Mouse (Mus musculus) macrophage (primary cell): ENCODE measurements around the gene Otos. TPM values are rescaled to one million over a fixed set of nuclear protein-coding genes. Genes with fewer than 3 reads are reported as not detected.

Experiments
- H3K27ac ChIP-seq: fragments of 350-480 bp; formaldehyde crosslinking; 2 replicates; pipeline ENCODE4 v1.9.0; 2021
- H3K36me3 ChIP-seq: fragments of 350-480 bp; formaldehyde crosslinking; 2 replicates; pipeline ENCODE4 v1.9.0; 2021; ENCODE audit errors: inconsistent target
- H3K4me3 ChIP-seq: fragments of 350-480 bp; formaldehyde crosslinking; 2 replicates; pipeline ENCODE4 v1.9.0; 2021; ENCODE audit errors: inconsistent target
- H3K79me2 ChIP-seq: fragments of 350-480 bp; formaldehyde crosslinking; 2 replicates; pipeline ENCODE4 v1.9.0; 2021; ENCODE audit errors: inconsistent target
- WGBS: methylation state at CpG from one replicate; pipeline ENCODE4 v1.1.7; 2026; ENCODE audit warnings: inconsistent platforms; ENCODE audit not compliant: missing documents; 5-methylcytosine and 5-hydroxymethylcytosine counted together
- polyA plus RNA-seq: library from polyadenylated mRNA; stranded (reverse); fragments of 250-400 nt; gene quantifications from 3 replicates; pipeline ENCODE4 v1.2.4, GENCODE M21; 2018; ENCODE audit warnings: inconsistent platforms

Otos gene
- polyA plus RNA-seq, 1 experiment from 2014 or later = not detected

DNA sequence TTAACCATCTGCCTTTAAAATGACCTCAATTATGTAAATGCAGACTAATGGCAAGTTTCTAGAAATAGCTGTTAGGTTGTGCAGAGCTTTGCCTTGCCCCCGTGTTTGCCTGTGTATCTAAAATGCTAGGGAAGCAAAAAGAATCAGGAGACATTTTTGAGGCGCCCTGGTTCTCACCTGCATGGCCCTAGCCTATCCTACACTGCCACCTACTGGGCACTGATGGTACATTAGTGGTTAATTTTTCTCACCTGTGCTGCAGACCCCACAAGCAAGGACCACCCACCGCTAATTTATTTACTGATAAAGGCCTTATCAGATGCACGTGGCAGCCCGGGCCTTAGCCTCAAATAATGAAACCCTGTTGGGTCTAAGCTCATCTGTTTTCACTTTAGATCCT, 37.6 kb downstream of the Otos start:
- H3K36me3 ChIP-seq = no peaks in the 10 kb centered on the region

DNA sequence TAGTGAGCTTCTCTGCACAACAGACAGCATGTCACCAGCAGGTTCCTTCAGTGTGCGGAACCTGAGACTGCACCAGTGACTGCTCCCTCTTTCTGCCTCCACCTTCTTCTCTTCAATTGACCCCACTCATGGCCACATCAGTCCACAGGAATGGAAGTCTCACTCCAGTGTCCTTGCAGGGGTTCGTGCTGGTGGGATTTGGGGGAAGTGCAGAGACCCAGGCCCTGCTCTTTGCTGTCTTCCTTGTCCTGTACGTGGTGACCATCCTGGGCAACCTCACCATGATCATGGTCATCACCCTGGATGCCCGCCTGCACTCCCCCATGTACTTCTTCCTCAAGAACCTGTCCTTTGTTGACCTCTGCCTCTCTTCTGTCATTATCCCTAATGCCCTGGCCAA, 40.9 kb downstream of the Otos start:
- H3K79me2 ChIP-seq = no peaks in the 10 kb centered on the region
- no peak overlapping the region for H3K4me3 ChIP-seq
- no peak overlapping the region for H3K27ac ChIP-seq
- H3K36me3 ChIP-seq = no peaks in the 10 kb centered on the region
- WGBS = 78% methylated on average over 4 of the region's 4 CpGs

More for the DNA sequence above, 37.6 kb downstream of the Otos start:
- Histone ChIP-seq H3K4me3 (no peak overlapping the region), H3K79me2 (no peaks in the 10 kb centered on the region), H3K27ac (no peak overlapping the region)
- WGBS = 2% methylated on average over 5 of the region's 5 CpGs

DNA sequence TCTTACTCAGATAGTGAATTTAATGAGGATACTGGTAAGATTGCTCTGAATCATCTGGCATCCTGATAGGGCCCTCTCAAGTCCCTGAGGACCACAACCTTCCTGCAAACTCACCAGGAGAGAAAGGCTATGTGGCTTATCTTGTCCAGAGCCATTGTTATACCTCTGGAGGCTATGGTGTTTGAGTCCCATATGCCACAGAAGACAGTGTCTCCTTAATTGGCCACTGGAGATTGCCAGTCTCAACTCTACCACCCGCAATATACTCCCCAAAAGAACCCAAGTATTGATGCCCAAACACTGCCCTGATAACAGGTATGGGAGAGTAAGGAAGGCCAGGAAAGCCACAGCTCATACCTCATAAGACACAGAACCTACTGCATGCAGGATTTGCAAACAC, 43.2 kb downstream of the Otos start, which contains the start of gene Olfr1410:
Olfr1410 (plus strand) TSS at position 301 of the 400 bp plus-strand sequence.
- Histone ChIP-seq H3K4me3 (no peak within 1 kb of the TSS), H3K79me2 (no peaks in the 10 kb centered on the region), H3K36me3 (no peaks in the 10 kb centered on the region), H3K27ac (no peak within 1 kb of the TSS)
- WGBS = 100% methylated on average over 1 of the region's 1 CpGs

DNA sequence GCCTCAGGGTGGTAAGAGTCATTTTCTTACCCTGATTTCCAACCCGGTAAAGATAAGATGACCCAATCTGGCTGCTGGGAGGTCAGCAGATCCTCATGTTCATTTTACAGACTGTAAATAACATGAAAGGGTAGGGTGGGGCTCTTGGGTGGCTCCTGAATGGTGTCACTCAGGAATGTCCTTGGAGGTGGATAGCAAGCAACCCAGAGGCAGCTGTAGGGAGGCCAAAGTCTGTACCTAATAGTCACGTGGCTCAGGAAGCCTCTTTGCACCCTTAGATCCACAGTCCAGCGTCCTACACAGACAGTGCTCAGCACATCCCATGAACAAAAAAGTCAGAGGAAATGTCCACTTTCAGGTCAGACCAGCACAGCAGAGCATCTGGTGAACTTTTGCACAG, 52.6 kb downstream of the Otos start:
- H3K36me3 ChIP-seq = no peaks in the 10 kb centered on the region
- H3K79me2 ChIP-seq = no peaks in the 10 kb centered on the region
- no peak overlapping the region for H3K27ac ChIP-seq
- H3K4me3 ChIP-seq = no peak overlapping the region
- 86% methylated on average over 3 of the region's 3 CpGs for WGBS

Other genes starting within 250 kb of the Otos start
- gene Ndufa10, start 175.0 kb downstream of the Otos start, polyA plus RNA-seq = 60.6 to 72.4 TPM (median 71.0 TPM) in 3 replicates
- gene Olfr1416, start 163.7 kb downstream of the Otos start, polyA plus RNA-seq = not detected in 3 replicates
- not detected in 3 replicates for gene Olfr1415, start 152.7 kb downstream of the Otos start, polyA plus RNA-seq
- gene Olfr1414, start 130.2 kb downstream of the Otos start, polyA plus RNA-seq = not detected in 3 replicates
- gene Olfr1413, start 77.5 kb downstream of the Otos start, polyA plus RNA-seq = not detected in 3 replicates
- gene Olfr1412, start 63.1 kb downstream of the Otos start, polyA plus RNA-seq = not detected in 3 replicates
- not detected in 3 replicates for gene Olfr1411, start 54.4 kb downstream of the Otos start, polyA plus RNA-seq
- not detected in 3 replicates for gene Olfr1410, start 43.1 kb downstream of the Otos start, polyA plus RNA-seq
- not detected in 3 replicates for gene Olfr12, start 31.1 kb downstream of the Otos start, polyA plus RNA-seq
- 112 to 471 TPM (median 428 TPM) in 3 replicates for gene Cops9, start 6.9 kb downstream of the Otos start, polyA plus RNA-seq
- gene Gpc1, start 182.8 kb upstream of the Otos start, polyA plus RNA-seq = 0.30 to 2.0 TPM (median 0.53 TPM) in 3 replicates